Mouse (Mus musculus) urinary bladder, postnatal 25 days (tissue): Measurements from ENCODE around the gene Nampt.

Experiments used
- DNase-seq: peaks from one replicate; pipeline ENCODE4 v3.0.0; 2022; ENCODE audit warnings: low spot score

Nampt gene

GRCm38 (mm10) chr12:32897199-32898120 lies 78.1 kb downstream of the Nampt start:
- peak; percentile 87 for DNase-seq

- no peak for DNase-seq
These were observed 81.7 kb downstream of the Nampt start for GRCm38 (mm10) chr12:32901005-32901404.
